Mouse (Mus musculus) limb, embryonic 11.5 days (tissue): ENCODE results near the gene Acaa1b. TPM values are rescaled to one million over a fixed set of nuclear protein-coding genes. Genes with fewer than 3 reads are reported as not detected.
A peak's percentile ranks its signal among the peaks of the same experiment; 100 is the strongest.

Source experiments
- ATAC-seq: fragments of 200-750 bp; cut with Nextera tagmentation; 2 replicates; pipeline ENCODE4 v1.8.0; 2017; ENCODE audit warnings: low read depth; ENCODE audit not compliant: insufficient number of reproducible peaks, low FRiP score, low TSS enrichment
- DNase-seq: peaks from one replicate; pipeline ENCODE4 v3.0.0-alpha.2; 2015; ENCODE audit warnings: low spot score
- H3K27ac ChIP-seq: fragments of 300-500 bp; sonication (generic); replicated peaks from 2 replicates; pipeline ENCODE4 v1.5.1; 2014; ENCODE audit warnings: low read depth, mild to moderate bottlenecking, low read length
- H3K27me3 ChIP-seq: fragments of 300-500 bp; sonication (generic); 2 replicates; pipeline ENCODE4 v1.6.1; 2014; ENCODE audit warnings: mild to moderate bottlenecking, low read length, mixed read lengths; ENCODE audit not compliant: control insufficient read depth, insufficient read depth
- H3K36me3 ChIP-seq: fragments of 300-500 bp; sonication (generic); 2 replicates; pipeline ENCODE4 v1.6.1; 2014; ENCODE audit warnings: mild to moderate bottlenecking, low read length, moderate library complexity, mixed read lengths; ENCODE audit not compliant: control insufficient read depth, insufficient read depth
- H3K4me1 ChIP-seq: fragments of 300-500 bp; sonication (generic); 2 replicates; pipeline ENCODE4 v1.6.1; 2014; ENCODE audit warnings: low read length, mixed read lengths; ENCODE audit not compliant: control insufficient read depth, insufficient read depth
- H3K4me2 ChIP-seq: fragments of 300-500 bp; sonication (generic); 2 replicates; pipeline ENCODE4 v1.6.1; 2014; ENCODE audit warnings: low read depth, mild to moderate bottlenecking, moderate library complexity; ENCODE audit not compliant: severe bottlenecking
- H3K4me3 ChIP-seq: fragments of 300-500 bp; sonication (generic); 2 replicates; pipeline ENCODE4 v1.5.1; 2014; ENCODE audit warnings: low read depth, low read length
- H3K9ac ChIP-seq: fragments of 300-500 bp; sonication (generic); 2 replicates; pipeline ENCODE4 v1.6.1; 2014; ENCODE audit warnings: mild to moderate bottlenecking, low read length
- H3K9me3 ChIP-seq: fragments of 300-500 bp; sonication (generic); 2 replicates; pipeline ENCODE4 v1.6.1; 2016; ENCODE audit warnings: low read length; ENCODE audit not compliant: control insufficient read depth
- WGBS: fragments of 180-500 bp; shearing (Covaris S2); extraction: QIAGEN DNeasy Blood & Tissue Kit; methylation state at CpG from one replicate; pipeline ENCODE4 v1.1.7; 2014; 5-methylcytosine and 5-hydroxymethylcytosine counted together
- polyA plus RNA-seq: library from polyadenylated mRNA; unstranded; fragments of >200 nt; fragmentation: Nextera tagmentation; extraction: Ambion mirVana; gene quantifications from 2 replicates; pipeline ENCODE4 v1.2.1, GENCODE M21; 2014

The Acaa1b gene
- polyA plus RNA-seq, 1 experiment from 2014 or later, result 0.92 TPM

- Histone ChIP-seq H3K27me3 (no peaks in the 10 kb centered on the region), H3K4me1 (no peaks in the 10 kb centered on the region), H3K9ac (no peak overlapping the region), H3K27ac (no peak overlapping the region), H3K36me3 (no peaks in the 10 kb centered on the region), H3K9me3 (no peaks in the 10 kb centered on the region), H3K4me3 (no peak overlapping the region), H3K4me2 (no peak overlapping the region)
- DNase-seq (peak; percentile 88), ATAC-seq (no peak)
- 23% methylated on average over 5 of the region's 5 CpGs for WGBS
These were observed 7.3 kb downstream of the Acaa1b start for GRCm38 (mm10) chr9:119149601-119150000.

- WGBS, result 82% methylated on average over 13 of the region's 13 CpGs
- H3K9ac ChIP-seq, result no peak overlapping the region
- no peaks in the 10 kb centered on the region for H3K27me3 ChIP-seq
- ATAC-seq (no peak), DNase-seq (no peak)
- no peaks in the 10 kb centered on the region for H3K36me3 ChIP-seq
- H3K4me2 ChIP-seq, result no peak overlapping the region
- no peaks in the 10 kb centered on the region for H3K4me1 ChIP-seq
- no peak overlapping the region for H3K4me3 ChIP-seq
- no peak overlapping the region for H3K27ac ChIP-seq
- no peaks in the 10 kb centered on the region for H3K9me3 ChIP-seq
These were observed 10.7 kb downstream of the Acaa1b start for GRCm38 (mm10) chr9:119146098-119146770.

- Histone ChIP-seq H3K27me3 (no peaks in the 10 kb centered on the region), H3K4me2 (no peak overlapping the region), H3K9ac (no peak overlapping the region), H3K27ac (no peak overlapping the region), H3K9me3 (no peaks in the 10 kb centered on the region), H3K4me1 (no peaks in the 10 kb centered on the region), H3K4me3 (no peak overlapping the region), H3K36me3 (no peaks in the 10 kb centered on the region)
- ATAC-seq, result no peak
- 69% methylated on average over 6 of the region's 6 CpGs for WGBS
- DNase-seq, result no peak
These were observed 11.3 kb downstream of the Acaa1b start for GRCm38 (mm10) chr9:119145638-119146037.

GRCm38 (mm10) chr9:119145137-119145536, 11.8 kb downstream of the Acaa1b start:
- no peaks in the 10 kb centered on the region for H3K27me3 ChIP-seq
- 67% methylated on average over 10 of the region's 10 CpGs for WGBS

GRCm38 (mm10) chr9:119144696-119145095, 12.2 kb downstream of the Acaa1b start:
- WGBS, result 89% methylated on average over 8 of the region's 8 CpGs
- Histone ChIP-seq H3K9me3 (no peaks in the 10 kb centered on the region), H3K4me2 (no peak overlapping the region), H3K9ac (no peak overlapping the region), H3K27ac (no peak overlapping the region), H3K4me3 (no peak overlapping the region), H3K27me3 (no peaks in the 10 kb centered on the region), H3K36me3 (no peaks in the 10 kb centered on the region), H3K4me1 (no peaks in the 10 kb centered on the region)
- no peak for ATAC-seq
- no peak for DNase-seq

More at GRCm38 (mm10) chr9:119145137-119145536, 11.8 kb downstream of the Acaa1b start:
- H3K4me2 ChIP-seq, result no peak overlapping the region
- no peak overlapping the region for H3K9ac ChIP-seq
- H3K27ac ChIP-seq, result no peak overlapping the region
- no peak for ATAC-seq
- no peaks in the 10 kb centered on the region for H3K9me3 ChIP-seq
- H3K36me3 ChIP-seq, result no peaks in the 10 kb centered on the region
- H3K4me3 ChIP-seq, result no peak overlapping the region
- H3K4me1 ChIP-seq, result no peaks in the 10 kb centered on the region
- no peak for DNase-seq

GRCm38 (mm10) chr9:119143372-119143771, 13.5 kb downstream of the Acaa1b start:
- Histone ChIP-seq H3K9ac (no peak overlapping the region), H3K9me3 (no peaks in the 10 kb centered on the region), H3K36me3 (no peaks in the 10 kb centered on the region), H3K27ac (no peak overlapping the region), H3K4me1 (no peaks in the 10 kb centered on the region), H3K27me3 (no peaks in the 10 kb centered on the region), H3K4me2 (no peak overlapping the region), H3K4me3 (no peak overlapping the region)
- no peak for DNase-seq
- WGBS, result 74% methylated on average over 9 of the region's 9 CpGs
- ATAC-seq, result no peak

GRCm38 (mm10) chr9:119142066-119142465, 14.8 kb downstream of the Acaa1b start:
- DNase-seq, result no peak
- H3K9me3 ChIP-seq, result no peaks in the 10 kb centered on the region
- H3K27ac ChIP-seq, result no peak overlapping the region
- no peaks in the 10 kb centered on the region for H3K36me3 ChIP-seq
- no peaks in the 10 kb centered on the region for H3K4me1 ChIP-seq
- H3K27me3 ChIP-seq, result no peaks in the 10 kb centered on the region
- ATAC-seq, result no peak
- WGBS, result 89% methylated on average over 5 of the region's 5 CpGs
- H3K4me3 ChIP-seq, result no peak overlapping the region
- no peak overlapping the region for H3K9ac ChIP-seq
- H3K4me2 ChIP-seq, result no peak overlapping the region

GRCm38 (mm10) chr9:119138836-119139235, 18.1 kb downstream of the Acaa1b start:
- no peak overlapping the region for H3K4me3 ChIP-seq
- ATAC-seq, result no peak
- no peak overlapping the region for H3K9ac ChIP-seq
- WGBS, result 91% methylated on average over 2 of the region's 2 CpGs
- no peaks in the 10 kb centered on the region for H3K9me3 ChIP-seq
- no peak overlapping the region for H3K27ac ChIP-seq
- H3K4me2 ChIP-seq, result no peak overlapping the region
- H3K4me1 ChIP-seq, result no peaks in the 10 kb centered on the region
- no peaks in the 10 kb centered on the region for H3K27me3 ChIP-seq
- no peak for DNase-seq
- no peaks in the 10 kb centered on the region for H3K36me3 ChIP-seq

GRCm38 (mm10) chr9:119130692-119131091, 26.2 kb downstream of the Acaa1b start:
- H3K27ac ChIP-seq, result no peak overlapping the region
- H3K9me3 ChIP-seq, result no peaks in the 10 kb centered on the region
- no peaks in the 10 kb centered on the region for H3K4me1 ChIP-seq
- H3K9ac ChIP-seq, result no peak overlapping the region
- H3K36me3 ChIP-seq, result no peaks in the 10 kb centered on the region
- no peaks in the 10 kb centered on the region for H3K27me3 ChIP-seq
- no peak for DNase-seq
- H3K4me3 ChIP-seq, result no peak overlapping the region
- ATAC-seq, result no peak
- WGBS, result 50% methylated on average over 5 of the region's 5 CpGs
- H3K4me2 ChIP-seq, result no peak overlapping the region
